Comparison of ENCODE assay signal across 8 mouse cellular contexts in the genomic region with DNA sequence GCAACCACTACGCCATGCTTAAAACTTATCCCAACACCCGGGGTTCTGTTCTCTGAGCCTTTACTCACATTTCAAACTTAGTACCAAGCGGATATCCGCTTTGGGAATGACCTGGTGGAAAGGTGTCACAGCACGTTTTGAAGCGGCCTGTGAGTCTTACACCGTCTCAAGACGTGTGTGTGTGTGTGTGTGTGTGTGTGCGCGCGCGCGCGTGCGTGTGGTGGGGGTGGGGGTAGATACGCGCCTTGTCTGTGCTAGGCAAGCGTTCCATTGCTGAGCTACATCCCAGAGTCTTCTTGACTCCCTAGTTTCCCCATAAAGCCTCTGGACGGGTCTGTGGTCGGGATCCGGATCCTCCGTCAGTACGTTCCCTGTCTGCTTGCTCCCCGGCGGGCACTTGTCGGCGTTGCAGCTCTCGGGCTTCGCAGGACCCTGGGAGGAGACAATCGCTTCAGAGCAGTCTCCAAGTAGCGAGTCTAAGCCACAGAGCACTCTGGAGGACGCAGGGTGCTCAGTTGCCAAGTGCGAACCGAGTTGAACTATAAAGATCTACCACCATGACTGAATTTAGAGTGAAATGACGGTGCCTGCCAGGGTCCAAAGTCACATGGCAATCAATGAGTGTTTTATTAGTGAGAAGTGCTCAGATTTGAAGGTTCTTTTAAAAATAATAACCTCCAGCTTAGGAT. TPM values are rescaled to one million over a fixed set of nuclear protein-coding genes. Genes with fewer than 3 reads are reported as not detected.
A peak's percentile ranks its signal among the peaks of the same experiment; 100 is the strongest.
DNase-seq lines count a peak whose midpoint lies in the region; ATAC-seq and TF ChIP-seq lines count a peak whose summit lies in the region.

No protein-coding gene starts in this region.

- no peaks in the 10 kb centered on the region for H3K9me3 ChIP-seq in embryonic facial prominence, embryonic 10.5 days
- H3K9me3 ChIP-seq in heart, postnatal 0 days (replicated peaks; ENCODE audit: control insufficient read depth, low read length), result no peaks in the 10 kb centered on the region
- H3K9me3 ChIP-seq in lung, embryonic 16.5 days (ENCODE audit: control insufficient read depth, low read length), result no peaks in the 10 kb centered on the region

- H3K4me1 ChIP-seq in embryonic facial prominence, embryonic 10.5 days, result peaks cover 42% of the 10 kb centered on the region
- H3K4me1 ChIP-seq in heart, postnatal 0 days (ENCODE audit: control insufficient read depth, insufficient read depth), result peaks cover 30% of the 10 kb centered on the region
- H3K4me1 ChIP-seq in lung, embryonic 16.5 days (replicated peaks; ENCODE audit: control insufficient read depth, insufficient read depth, low read length), result peaks cover 32% of the 10 kb centered on the region

- under 1% methylated on average over 35 of the region's 35 CpGs for WGBS in embryonic facial prominence, embryonic 10.5 days
- WGBS in heart, postnatal 0 days, result under 1% methylated on average over 35 of the region's 35 CpGs
- WGBS in lung, embryonic 16.5 days, result under 1% methylated on average over 35 of the region's 35 CpGs

- peak overlapping the region; percentile 100 for H3K27ac ChIP-seq in embryonic facial prominence, embryonic 10.5 days (replicated peaks)
- peak overlapping the region; percentile 100 for H3K27ac ChIP-seq in heart, postnatal 0 days (ENCODE audit: low read depth)
- H3K27ac ChIP-seq in lung, embryonic 16.5 days (ENCODE audit: low read length), result peak overlapping the region; percentile 100

- no peak for TF ChIP-seq CTCF in heart, postnatal 0 days (IDR thresholded peaks at IDR 0.05; ENCODE audit: low read depth)

- no peak for TF ChIP-seq EP300 in heart, postnatal 0 days (IDR thresholded peaks at IDR 0.05; ENCODE audit: low read depth)

- ATAC-seq in CD4-positive, CD25-positive, alpha-beta regulatory T cell, adult 4 months, result peak; percentile 29
- ATAC-seq in heart, postnatal 0 days (ENCODE audit: insufficient read depth, low read depth), result peak; percentile 10
- ATAC-seq in lung, embryonic 16.5 days (ENCODE audit: low read depth), result peak; percentile 12

- peaks cover 29% of the 10 kb centered on the region for H3K36me3 ChIP-seq in embryonic facial prominence, embryonic 10.5 days (replicated peaks)
- H3K36me3 ChIP-seq in heart, postnatal 0 days (replicated peaks; ENCODE audit: control insufficient read depth, insufficient read depth, low read length), result peaks cover 26% of the 10 kb centered on the region
- H3K36me3 ChIP-seq in lung, embryonic 16.5 days (ENCODE audit: control insufficient read depth, insufficient read depth, low read length), result peaks cover 23% of the 10 kb centered on the region

- H3K4me2 ChIP-seq in heart, postnatal 0 days (ENCODE audit: low read depth, low read length), result peak overlapping the region; percentile 85
- peak overlapping the region; percentile 98 for H3K4me2 ChIP-seq in lung, embryonic 16.5 days (ENCODE audit: low read depth, low read length)

- no peaks in the 10 kb centered on the region for H3K27me3 ChIP-seq in embryonic facial prominence, embryonic 10.5 days (replicated peaks; ENCODE audit: low read depth, poor library complexity, severe bottlenecking)
- no peaks in the 10 kb centered on the region for H3K27me3 ChIP-seq in heart, postnatal 0 days (ENCODE audit: control insufficient read depth, insufficient read depth, low read length)
- H3K27me3 ChIP-seq in lung, embryonic 16.5 days (ENCODE audit: control insufficient read depth, insufficient read depth, low read depth, low read length), result no peaks in the 10 kb centered on the region

- H3K4me3 ChIP-seq in embryonic facial prominence, embryonic 10.5 days, result peak overlapping the region; percentile 93
- peak overlapping the region; percentile 82 for H3K4me3 ChIP-seq in heart, postnatal 0 days (ENCODE audit: low read depth, low read length)
- peak overlapping the region; percentile 84 for H3K4me3 ChIP-seq in lung, embryonic 16.5 days (ENCODE audit: low read length)

- peak overlapping the region; percentile 96 for H3K9ac ChIP-seq in heart, postnatal 0 days (replicated peaks; ENCODE audit: low read depth, low read length)
- H3K9ac ChIP-seq in lung, embryonic 16.5 days (ENCODE audit: low read length), result peak overlapping the region; percentile 98

- DNase-seq in adrenal gland, adult (ENCODE audit: inconsistent age in 2 of 2, low spot score in 1 of 2), result peak; percentile 75 to 93
- peak; percentile 87 for DNase-seq in embryonic facial prominence, embryonic 10.5 days (ENCODE audit: low spot score)
- no peak for DNase-seq in heart, postnatal 0 days (ENCODE audit: low spot score)
- peak; percentile 76 to 82 for DNase-seq in kidney, postnatal 4 days
- DNase-seq in right cerebral cortex, postnatal 25 days, result peak; percentile 59
- no peak for DNase-seq in frontal cortex, postnatal 10 days (ENCODE audit: low spot score in 2 of 2)

RNA-seq across cellular contexts. Expression of gene Hnrnpl, which starts 1.2 kb away (rescaled TPM):
- polyA plus RNA-seq in CD4-positive, CD25-positive, alpha-beta regulatory T cell, adult 4 months (2017; shearing (Covaris generic)), result 100 to 1,000 TPM; 181 to 326 TPM
- 325 and 346 TPM in 2 replicates for polyA plus RNA-seq in embryonic facial prominence, embryonic 10.5 days (2016; fragmentation: Nextera tagmentation; extraction: Ambion mirVana)
- 259 and 275 TPM in 2 replicates for total RNA-seq in heart, postnatal 0 days (2014; rRNA removed; ENCODE audit: low replicate concordance)
- 149 and 171 TPM in 2 replicates for polyA plus RNA-seq in heart, postnatal 0 days (2015; fragmentation: Nextera tagmentation; extraction: Ambion mirVana)
- polyA plus RNA-seq in lung, embryonic 16.5 days (2015; fragmentation: Nextera tagmentation; extraction: Ambion mirVana), result 200 and 226 TPM in 2 replicates

RNA-seq across cellular contexts. Expression of gene Ech1, which starts 15.5 kb away (rescaled TPM):
- polyA plus RNA-seq in CD4-positive, CD25-positive, alpha-beta regulatory T cell, adult 4 months (2017; shearing (Covaris generic)), result 100 to 1,000 TPM; 198 to 237 TPM
- polyA plus RNA-seq in embryonic facial prominence, embryonic 10.5 days (2016; fragmentation: Nextera tagmentation; extraction: Ambion mirVana), result 75.8 and 81.7 TPM in 2 replicates
- 483 and 823 TPM in 2 replicates for total RNA-seq in heart, postnatal 0 days (2014; rRNA removed; ENCODE audit: low replicate concordance)
- 806 and 928 TPM in 2 replicates for polyA plus RNA-seq in heart, postnatal 0 days (2015; fragmentation: Nextera tagmentation; extraction: Ambion mirVana)
- 184 and 189 TPM in 2 replicates for polyA plus RNA-seq in lung, embryonic 16.5 days (2015; fragmentation: Nextera tagmentation; extraction: Ambion mirVana)

RNA-seq across cellular contexts. Expression of gene Rinl, which starts 20.8 kb away (rescaled TPM):
- polyA plus RNA-seq in CD4-positive, CD25-positive, alpha-beta regulatory T cell, adult 4 months (2017; shearing (Covaris generic)), result 100 to 1,000 TPM; 197 to 273 TPM
- 2.2 and 2.8 TPM in 2 replicates for polyA plus RNA-seq in embryonic facial prominence, embryonic 10.5 days (2016; fragmentation: Nextera tagmentation; extraction: Ambion mirVana)
- 2.1 and 2.7 TPM in 2 replicates for total RNA-seq in heart, postnatal 0 days (2014; rRNA removed; ENCODE audit: low replicate concordance)
- polyA plus RNA-seq in heart, postnatal 0 days (2015; fragmentation: Nextera tagmentation; extraction: Ambion mirVana), result 2.3 and 2.4 TPM in 2 replicates
- polyA plus RNA-seq in lung, embryonic 16.5 days (2015; fragmentation: Nextera tagmentation; extraction: Ambion mirVana), result 9.2 and 9.5 TPM in 2 replicates

RNA-seq across cellular contexts. Expression of gene Lgals4, which starts 24.1 kb away (rescaled TPM):
- 10 to 100 TPM; 28.0 to 57.1 TPM for polyA plus RNA-seq in CD4-positive, CD25-positive, alpha-beta regulatory T cell, adult 4 months (2017; shearing (Covaris generic))
- polyA plus RNA-seq in embryonic facial prominence, embryonic 10.5 days (2016; fragmentation: Nextera tagmentation; extraction: Ambion mirVana), result 4.4 and 4.9 TPM in 2 replicates
- total RNA-seq in heart, postnatal 0 days (2014; rRNA removed; ENCODE audit: low replicate concordance), result 2.3 and 24.1 TPM in 2 replicates
- 30.9 and 36.0 TPM in 2 replicates for polyA plus RNA-seq in heart, postnatal 0 days (2015; fragmentation: Nextera tagmentation; extraction: Ambion mirVana)
- polyA plus RNA-seq in lung, embryonic 16.5 days (2015; fragmentation: Nextera tagmentation; extraction: Ambion mirVana), result 12.5 and 14.2 TPM in 2 replicates

RNA-seq across cellular contexts. Expression of gene Nfkbib, which starts 42.2 kb away (rescaled TPM):
- 10 to 100 TPM; 54.3 to 56.8 TPM for polyA plus RNA-seq in CD4-positive, CD25-positive, alpha-beta regulatory T cell, adult 4 months (2017; shearing (Covaris generic))
- 55.1 and 55.5 TPM in 2 replicates for polyA plus RNA-seq in embryonic facial prominence, embryonic 10.5 days (2016; fragmentation: Nextera tagmentation; extraction: Ambion mirVana)
- total RNA-seq in heart, postnatal 0 days (2014; rRNA removed; ENCODE audit: low replicate concordance), result 3.5 and 16.1 TPM in 2 replicates
- polyA plus RNA-seq in heart, postnatal 0 days (2015; fragmentation: Nextera tagmentation; extraction: Ambion mirVana), result 25.7 and 26.7 TPM in 2 replicates
- polyA plus RNA-seq in lung, embryonic 16.5 days (2015; fragmentation: Nextera tagmentation; extraction: Ambion mirVana), result 35.3 and 37.3 TPM in 2 replicates

Comparison
In these comparisons a context has a peak if more than half of its experiments do, and no peak if none do; other contexts are left out.
1. DNase-seq: peak in adrenal gland, adult (2 of 2), embryonic facial prominence, embryonic 10.5 days (single experiment), kidney, postnatal 4 days (2 of 2) and right cerebral cortex, postnatal 25 days (single experiment); none in heart, postnatal 0 days (single experiment) and frontal cortex, postnatal 10 days (0 of 2).
2. RNA of gene Rinl, which starts 20.8 kb away (polyA plus RNA-seq): 197 to 273 TPM in CD4-positive, CD25-positive, alpha-beta regulatory T cell, adult 4 months; 9.2 to 9.5 TPM in lung, embryonic 16.5 days, 2.3 to 2.4 TPM in heart, postnatal 0 days and 2.2 to 2.8 TPM in embryonic facial prominence, embryonic 10.5 days; every median in the first group is over 10 times any median in the second.
3. Peak in every context shown above with its lines, with median percentiles within 50 percentile points of each other: ATAC-seq, H3K27ac ChIP-seq and H3K4me3 ChIP-seq.